Mouse (Mus musculus) spleen, postnatal 4 days (tissue): Measurements from ENCODE around the gene Lin7b.
A peak's percentile ranks its signal among the peaks of the same experiment; 100 is the strongest.

Experiments used
- DNase-seq, 2 experiments: peaks; one replicate each; pipeline ENCODE4 v3.0.0; 2022; ENCODE audit warnings: low spot score in 2 of 2

The Lin7b gene

GRCm38 (mm10) chr7:45353041-45353440, 17.3 kb downstream of the Lin7b start:
- DNase-seq, result no peak

GRCm38 (mm10) chr7:45346905-45347304, 23.5 kb downstream of the Lin7b start:
- no peak for DNase-seq

GRCm38 (mm10) chr7:45343543-45343942, 26.8 kb downstream of the Lin7b start:
- DNase-seq, result peak; percentile 29 to 68

- DNase-seq, result no peak
Observed at GRCm38 (mm10) chr7:45342081-45342480, 28.3 kb downstream of the Lin7b start.

- DNase-seq, result peak; percentile 80 to 88
Observed at GRCm38 (mm10) chr7:45341303-45341702, 29.1 kb downstream of the Lin7b start.

- DNase-seq, result peak; percentile 47 to 64
Observed at GRCm38 (mm10) chr7:45340669-45341068, 29.7 kb downstream of the Lin7b start.

- DNase-seq, result no peak
Observed at GRCm38 (mm10) chr7:45340066-45340442, 30.3 kb downstream of the Lin7b start.

GRCm38 (mm10) chr7:45339410-45340065, 30.8 kb downstream of the Lin7b start:
- peak; percentile 56 to 82 for DNase-seq

- DNase-seq, result no peak
Observed at GRCm38 (mm10) chr7:45338161-45338911, 32.0 kb downstream of the Lin7b start.

GRCm38 (mm10) chr7:45337469-45337868, 32.9 kb downstream of the Lin7b start:
- DNase-seq, result no peak

GRCm38 (mm10) chr7:45336319-45336718, 34.1 kb downstream of the Lin7b start:
- no peak for DNase-seq

- no peak for DNase-seq
Observed at GRCm38 (mm10) chr7:45335056-45335455, 35.3 kb downstream of the Lin7b start, which contains the start of gene Hrc. TSS of gene Hrc (plus strand) at chr7:45335290.

GRCm38 (mm10) chr7:45334605-45335004, 35.8 kb downstream of the Lin7b start:
- no peak for DNase-seq

GRCm38 (mm10) chr7:45333431-45333982, 36.9 kb downstream of the Lin7b start, which contains the start of gene Trpm4:
TSS of gene Trpm4 (minus strand) at chr7:45333780.
- peak; percentile 68 to 86 for DNase-seq

GRCm38 (mm10) chr7:45332685-45333425, 37.5 kb downstream of the Lin7b start:
- DNase-seq, result peak in 1 of 2 experiments; percentile 67

- DNase-seq, result no peak
Observed at GRCm38 (mm10) chr7:45331502-45331901, 38.9 kb downstream of the Lin7b start.

- DNase-seq, result no peak
Observed at GRCm38 (mm10) chr7:45328841-45329475, 41.4 kb downstream of the Lin7b start.

- DNase-seq, result no peak
Observed at GRCm38 (mm10) chr7:45325800-45326199, 44.6 kb downstream of the Lin7b start.

- no peak for DNase-seq
Observed at GRCm38 (mm10) chr7:45323069-45323468, 47.3 kb downstream of the Lin7b start.

- DNase-seq, result no peak
Observed at GRCm38 (mm10) chr7:45322245-45322644, 48.1 kb downstream of the Lin7b start.
